Mouse (Mus musculus) erythroid progenitor cell, adult 5-6 weeks (primary cell): Measurements from ENCODE around the gene Zfp983. TPM values are rescaled to one million over a fixed set of nuclear protein-coding genes. Genes with fewer than 3 reads are reported as not detected.
"Not testable (repeated sequence)": the region's sequence is repeated elsewhere in the genome, so short reads cannot be mapped to it uniquely, and the experiment has no call there.

ENCODE experiments used
- ATAC-seq: replicated peaks from 2 replicates; pipeline ENCODE4 v1.8.0; 2016; ENCODE audit warnings: moderate number of reproducible peaks, mild to moderate bottlenecking, moderate TSS enrichment, inconsistent platforms; ENCODE audit not compliant: poor library complexity, low FRiP score, severe bottlenecking
- total RNA-seq, 2 experiments: library from RNA; stranded (forward) in 1 of 2; stranded (reverse) in 1 of 2; fragments of 150-400 nt in 1 of 2; fragments of 186-747, 209-891 nt in 1 of 2; gene quantifications; 2 replicates each; pipeline versions ENCODE4 v1.2.3 to v1.2.4; 2015 to 2017; ENCODE audit warnings: low replicate concordance in 2 of 2

Gene Zfp983
- total RNA-seq (2015; ENCODE audit: low replicate concordance) = 3.6 and 10.1 TPM in 2 replicates
- total RNA-seq (2017; ENCODE audit: low replicate concordance) = 1.3 and 1.4 TPM in 2 replicates

DNA sequence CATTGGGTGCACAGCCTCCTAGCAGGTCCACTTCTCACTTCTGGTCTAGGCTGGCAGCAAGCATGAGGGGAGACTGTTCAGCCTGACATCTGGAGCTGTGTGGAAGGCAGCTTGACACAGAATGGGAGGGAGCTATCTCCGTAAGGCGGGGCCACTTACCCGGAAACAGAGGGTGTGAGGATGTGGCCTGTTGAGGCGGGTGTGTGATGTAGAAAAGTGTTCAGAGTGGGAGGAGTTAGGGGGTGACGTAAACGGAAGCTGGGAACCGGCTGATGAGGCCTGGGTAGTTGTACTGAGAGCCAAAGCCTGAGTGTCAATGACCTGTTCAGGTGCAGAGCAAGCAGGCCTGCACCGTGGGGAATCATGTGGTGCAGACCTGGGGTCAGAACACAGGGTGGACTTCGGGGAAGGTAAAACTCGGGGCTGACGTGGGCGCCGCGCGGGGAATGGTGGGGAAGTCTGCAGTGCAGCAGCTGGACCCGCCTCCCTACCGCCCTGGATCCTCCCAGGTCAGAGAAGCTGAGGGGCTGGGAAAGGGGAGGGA lies at the start of gene Zfp983:
Gene Zfp983 (plus strand): TSS at position 261 of the 544 bp plus-strand sequence.
- peak; percentile 98 for ATAC-seq

DNA sequence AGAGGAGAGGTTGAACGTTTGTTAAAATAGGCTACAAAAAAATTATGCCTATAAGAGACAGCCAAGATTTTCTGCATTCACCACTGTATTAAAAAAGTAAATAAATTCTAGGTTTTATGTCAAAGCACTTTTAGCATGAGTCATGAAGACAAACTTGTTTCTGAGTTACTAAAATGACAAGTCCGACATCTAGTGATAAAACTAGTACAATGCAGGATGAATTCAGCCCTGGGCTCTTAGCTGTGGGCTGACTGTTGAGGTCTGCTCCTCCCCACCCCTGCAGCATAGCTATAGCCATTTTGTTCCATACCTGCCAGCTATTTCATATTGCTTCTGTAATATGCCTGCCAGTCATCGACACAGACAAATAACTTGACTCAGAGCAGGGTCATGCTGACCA lies 34.1 kb upstream of the Zfp983 start:
- ATAC-seq = no peak

DNA sequence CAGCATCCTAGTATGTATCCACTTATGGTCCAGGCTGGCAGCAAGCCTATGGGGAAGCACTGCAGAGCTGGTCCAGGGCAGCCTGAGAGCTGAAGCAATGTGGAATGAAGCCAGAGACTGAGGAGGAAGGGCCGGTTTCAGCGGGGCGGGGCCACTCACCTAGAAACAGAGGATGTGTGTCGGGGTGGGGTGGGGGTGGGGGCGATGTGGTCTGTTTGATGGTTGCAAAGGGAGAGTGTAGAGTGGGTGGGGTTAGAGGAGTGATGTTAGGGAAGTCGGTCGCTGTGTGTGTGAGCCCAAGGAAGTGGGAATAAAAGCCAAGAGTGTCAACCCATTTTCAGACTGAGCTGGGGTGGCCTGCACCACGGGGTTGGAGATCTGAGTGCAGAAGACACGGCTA lies 33.1 kb upstream of the Zfp983 start:
- no peak for ATAC-seq

DNA sequence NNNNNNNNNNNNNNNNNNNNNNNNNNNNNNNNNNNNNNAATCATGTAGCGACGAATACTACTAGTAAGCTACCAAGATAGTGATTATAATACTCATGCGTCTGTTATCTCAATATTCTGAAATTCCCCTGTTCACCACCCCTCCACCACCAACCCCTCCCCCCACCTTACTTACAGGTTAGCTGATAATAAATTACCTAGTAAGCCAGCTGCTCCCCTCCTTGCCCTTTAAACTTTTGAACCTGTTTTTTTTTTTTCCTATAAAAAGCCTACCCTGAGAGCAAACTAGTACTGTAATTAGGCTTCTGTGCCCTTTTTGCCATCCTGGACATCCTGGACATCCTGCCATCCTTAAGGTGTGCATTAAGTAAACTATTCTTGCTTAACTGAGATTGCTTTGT lies 26.8 kb upstream of the Zfp983 start:
- ATAC-seq = no peak

DNA sequence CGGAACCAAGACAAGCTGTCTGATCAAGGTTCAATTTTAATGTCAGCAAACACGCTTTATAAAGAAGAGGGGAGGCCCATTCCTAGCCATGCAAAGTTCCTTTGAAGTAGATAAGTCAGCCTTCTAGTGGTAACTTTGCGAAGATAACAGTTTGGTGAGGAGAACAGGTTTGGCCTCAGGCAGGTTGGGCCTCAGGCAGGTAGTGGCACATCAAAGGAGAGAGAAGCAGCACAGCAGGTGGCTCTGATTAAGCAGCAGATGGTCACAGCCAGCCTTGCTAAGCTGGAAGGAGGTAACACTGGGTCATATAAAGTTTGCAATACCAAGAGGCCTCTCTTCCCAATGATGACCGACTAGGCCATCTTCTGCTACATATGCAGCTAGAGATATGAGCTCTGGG lies 14.7 kb upstream of the Zfp983 start:
- ATAC-seq = not testable (repeated sequence)

DNA sequence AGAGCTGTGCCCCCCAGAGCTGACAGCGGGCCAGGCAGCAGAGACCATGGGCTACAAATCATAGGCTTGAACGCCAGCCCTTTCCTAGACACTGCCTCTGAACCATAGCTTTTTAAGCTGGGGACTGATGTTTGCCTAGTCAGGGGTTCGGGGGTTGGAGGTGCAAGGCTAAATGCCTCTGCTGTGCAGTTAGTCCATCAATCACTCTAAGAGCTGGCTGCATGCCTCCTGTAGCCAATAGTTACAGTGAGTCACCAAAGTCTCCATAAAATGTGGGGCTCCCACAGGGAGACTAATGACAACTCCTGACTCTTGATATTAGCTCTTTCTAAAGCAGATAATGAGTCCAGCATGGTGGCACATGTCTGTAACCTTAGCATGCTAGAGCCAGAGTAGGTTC lies 1.6 kb upstream of the Zfp983 start:
- ATAC-seq = no peak

DNA sequence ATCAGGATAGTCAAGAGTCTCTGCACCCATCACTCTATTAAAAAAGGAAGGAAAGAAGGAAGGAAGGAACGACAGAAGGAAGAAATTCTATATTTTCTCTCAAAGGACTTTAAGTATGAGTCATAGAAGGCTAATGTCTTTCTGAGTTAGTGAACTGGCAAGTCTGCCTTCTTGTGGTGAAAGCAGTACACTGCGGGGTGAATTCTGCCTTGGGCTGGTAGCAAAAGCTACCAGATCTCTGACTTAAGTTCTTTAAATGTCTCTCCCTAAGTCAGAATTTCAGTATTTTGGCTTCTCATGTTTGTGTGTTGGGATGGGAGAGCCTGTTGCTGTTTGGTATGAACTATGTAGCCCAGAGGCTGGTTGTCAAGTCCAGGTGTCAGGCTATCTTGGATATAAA lies 488 bp upstream of the Zfp983 start:
- ATAC-seq = peak; percentile 67

DNA sequence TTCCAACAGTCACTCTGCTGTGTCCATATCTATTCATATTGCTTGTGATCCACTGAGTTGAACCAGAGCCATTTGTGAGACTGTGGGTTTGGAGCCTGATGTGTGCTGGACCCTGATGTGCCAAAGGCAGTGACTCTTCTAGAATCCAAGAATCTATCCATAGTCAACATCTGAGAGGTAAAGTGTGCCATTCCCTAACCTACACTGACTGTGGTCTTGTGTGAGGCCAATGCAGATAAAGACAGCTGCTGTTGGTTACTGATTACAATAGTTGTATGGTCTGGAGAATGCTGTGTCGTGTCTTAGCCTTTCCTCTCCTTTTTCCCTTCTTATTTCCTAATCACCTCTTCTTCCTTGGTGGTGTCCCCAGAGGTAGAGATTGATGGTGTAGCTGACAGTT lies 28.4 kb downstream of the Zfp983 start:
- ATAC-seq = peak; percentile 44

DNA sequence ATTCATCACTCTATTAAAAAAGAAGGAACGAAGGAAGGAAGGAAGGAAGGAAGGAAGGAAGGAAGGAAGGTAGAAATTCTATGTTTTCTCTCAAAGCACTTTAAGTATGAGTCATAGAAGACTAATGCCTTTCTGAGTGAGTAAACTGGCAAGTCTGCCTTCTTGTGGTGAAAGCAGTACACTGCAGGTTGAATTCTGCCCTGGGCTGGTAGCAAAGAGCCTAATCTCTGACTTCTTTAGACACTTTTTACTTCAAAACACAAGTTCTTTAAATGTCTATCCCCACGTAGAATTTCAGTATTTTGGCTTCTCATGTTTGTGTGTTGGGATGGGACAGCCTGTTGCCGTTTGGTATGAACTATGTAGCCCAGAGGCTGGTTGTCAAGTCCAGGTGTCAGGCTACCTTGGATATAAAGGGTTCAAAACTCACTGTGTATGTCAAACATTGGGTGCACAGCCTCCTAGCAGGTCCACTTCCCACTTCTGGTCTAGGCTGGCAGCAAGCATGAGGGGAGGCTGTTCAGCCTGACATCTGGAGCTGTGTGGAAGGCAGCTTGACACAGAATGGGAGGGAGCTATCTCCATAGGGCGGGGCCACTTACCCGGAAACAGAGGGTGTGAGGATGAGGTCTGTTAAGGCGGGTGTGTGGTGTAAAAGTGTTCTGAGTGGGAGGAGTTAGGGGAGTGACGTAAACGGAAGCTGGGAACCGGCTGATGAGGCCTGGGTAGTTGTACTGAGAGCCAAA lies 29.0 kb downstream of the Zfp983 start:
- ATAC-seq = peak; percentile 96

DNA sequence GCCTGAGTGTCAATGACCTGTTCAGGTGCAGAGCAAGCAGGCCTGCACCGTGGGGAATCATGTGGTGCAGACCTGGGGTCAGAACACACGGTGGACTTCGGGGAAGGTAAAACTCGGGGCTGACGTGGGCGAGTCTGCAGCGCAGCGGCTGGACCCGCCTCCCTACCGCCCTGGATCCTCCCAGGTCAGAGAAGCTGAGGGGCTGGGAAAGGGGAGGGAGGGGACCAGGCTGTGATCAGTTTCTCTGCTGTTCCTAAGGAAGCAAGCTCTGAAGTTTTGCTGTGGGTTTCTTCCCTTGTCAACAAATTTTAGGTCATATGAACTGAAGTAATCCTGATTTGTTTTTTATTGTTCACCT lies 29.6 kb downstream of the Zfp983 start:
- ATAC-seq = peak; percentile 82

DNA sequence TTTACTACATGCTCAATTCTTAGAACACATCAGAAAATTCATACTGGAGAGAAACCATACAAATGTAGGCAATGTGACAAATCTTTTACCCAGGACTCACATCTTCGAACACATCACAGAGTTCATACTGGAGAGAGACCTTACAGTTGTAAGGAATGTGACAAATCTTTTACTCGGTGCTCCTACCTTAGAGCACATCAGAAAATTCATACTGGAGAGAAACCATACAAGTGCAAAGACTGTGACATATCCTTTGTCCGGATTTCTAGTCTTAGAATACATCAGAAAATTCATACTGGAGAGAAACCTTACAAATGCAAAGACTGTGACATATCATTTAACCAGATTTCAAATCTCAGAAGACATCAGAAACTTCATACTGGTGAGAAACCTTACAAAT lies 41.1 kb downstream of the Zfp983 start, which contains the start of gene Gm10226:
Gene Gm10226 (plus strand): TSS at position 301 of the 400 bp plus-strand sequence.
- ATAC-seq = no peak

DNA sequence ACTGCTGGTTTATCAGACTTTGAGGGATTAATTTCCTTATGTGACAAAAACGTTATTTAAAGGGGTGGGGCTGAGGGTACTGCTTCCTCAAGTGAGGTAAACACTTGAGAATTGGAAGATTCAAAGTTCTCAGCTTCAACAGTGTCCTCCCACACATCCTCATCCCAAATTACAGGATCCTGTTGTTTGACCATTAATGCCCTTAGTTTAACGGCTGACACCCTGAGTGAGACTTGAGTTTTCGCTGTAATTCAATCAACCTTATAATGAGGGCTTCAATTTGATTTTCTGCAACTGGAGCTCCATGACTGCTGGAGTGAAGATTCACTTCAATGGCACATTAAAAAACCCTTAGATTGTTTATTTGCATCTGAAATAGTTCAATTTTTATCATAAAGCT lies 42.9 kb downstream of the Zfp983 start:
- no peak for ATAC-seq

DNA sequence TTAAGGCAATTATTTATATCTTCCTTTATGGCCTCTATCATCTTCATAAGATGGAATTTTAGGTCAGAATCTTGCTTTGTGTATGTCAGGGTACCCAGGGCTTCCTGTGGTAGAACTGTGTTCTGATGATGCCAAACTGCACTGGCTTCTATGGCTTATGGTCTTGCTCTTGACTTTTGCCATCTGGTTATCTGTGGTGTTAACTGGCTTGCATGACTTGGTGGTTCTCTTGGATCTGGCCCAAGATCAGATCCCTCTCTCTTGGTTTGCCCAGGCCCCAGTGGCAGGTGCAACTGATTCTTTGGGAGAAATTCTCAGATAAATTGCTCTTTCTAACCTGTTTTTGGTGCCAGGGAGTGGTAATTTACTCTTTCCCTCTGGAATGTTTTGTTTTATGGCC lies 45.6 kb downstream of the Zfp983 start:
- 0 out of 2 replicates have a peak, but pooled peaks have one; percentile 54 for ATAC-seq

DNA sequence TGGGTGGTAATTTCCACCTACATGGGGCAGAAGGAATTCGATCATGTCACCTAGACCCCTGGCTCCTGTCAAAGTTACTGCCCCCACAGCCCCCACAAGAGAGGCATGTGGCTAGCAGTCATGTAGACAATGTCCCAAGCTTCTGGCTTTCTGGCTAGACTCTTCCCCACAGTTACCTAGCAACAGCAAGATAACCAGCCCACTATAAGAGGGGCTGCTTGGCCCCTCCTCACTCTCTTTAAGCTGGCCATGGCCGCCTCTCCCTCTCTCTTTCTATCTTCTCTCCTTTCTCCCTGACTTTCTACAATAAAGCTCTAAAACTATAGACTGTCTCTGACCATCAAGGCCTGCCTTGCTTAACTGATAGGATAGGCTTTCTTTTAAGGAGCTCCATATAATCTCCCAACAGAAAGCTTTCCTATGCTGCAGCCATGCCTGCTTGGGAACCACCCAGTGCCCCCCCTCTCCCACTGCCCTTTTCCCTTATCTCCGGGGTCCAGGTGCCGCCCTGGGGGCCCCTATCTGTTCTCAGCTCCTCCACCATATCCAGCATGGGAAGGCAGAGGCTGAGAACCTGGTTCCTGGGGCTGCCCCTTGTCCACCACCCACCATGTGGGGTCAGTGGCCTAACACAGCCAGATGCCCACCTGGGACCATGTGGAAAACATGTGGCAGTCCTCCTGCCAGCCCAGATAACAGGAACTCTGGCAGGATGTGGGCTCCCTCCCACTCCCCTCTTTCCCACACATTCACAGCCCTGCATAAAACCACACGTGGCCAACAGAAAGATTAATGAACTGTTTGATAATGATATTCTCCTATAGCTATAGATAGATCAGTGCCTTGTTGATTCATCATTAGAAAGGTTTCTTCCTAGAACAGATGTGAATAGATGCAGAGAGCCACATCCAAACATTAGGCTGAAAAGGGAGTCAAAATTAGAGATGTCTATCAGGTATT lies 52.1 kb downstream of the Zfp983 start:
- peak; percentile 84 for ATAC-seq

DNA sequence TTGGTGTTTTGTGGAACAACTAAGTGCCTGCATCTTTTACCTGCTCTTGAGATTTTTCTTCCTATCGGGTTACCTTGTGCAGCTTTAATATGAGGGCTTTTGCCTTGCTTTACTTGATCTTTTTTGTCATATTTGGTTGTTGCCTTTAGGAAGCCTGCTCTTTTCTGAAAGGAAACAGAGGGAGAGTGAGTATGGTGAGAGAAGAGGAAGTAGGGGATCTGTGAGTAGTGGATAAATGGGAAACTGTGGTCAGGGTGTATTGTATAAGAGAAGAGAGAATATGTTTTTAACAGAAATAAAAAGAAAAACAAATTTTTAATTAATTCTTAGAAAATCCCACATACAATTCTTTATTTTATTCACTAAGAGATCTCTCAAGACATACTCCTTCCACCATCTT lies 53.0 kb downstream of the Zfp983 start:
- ATAC-seq = no peak

DNA sequence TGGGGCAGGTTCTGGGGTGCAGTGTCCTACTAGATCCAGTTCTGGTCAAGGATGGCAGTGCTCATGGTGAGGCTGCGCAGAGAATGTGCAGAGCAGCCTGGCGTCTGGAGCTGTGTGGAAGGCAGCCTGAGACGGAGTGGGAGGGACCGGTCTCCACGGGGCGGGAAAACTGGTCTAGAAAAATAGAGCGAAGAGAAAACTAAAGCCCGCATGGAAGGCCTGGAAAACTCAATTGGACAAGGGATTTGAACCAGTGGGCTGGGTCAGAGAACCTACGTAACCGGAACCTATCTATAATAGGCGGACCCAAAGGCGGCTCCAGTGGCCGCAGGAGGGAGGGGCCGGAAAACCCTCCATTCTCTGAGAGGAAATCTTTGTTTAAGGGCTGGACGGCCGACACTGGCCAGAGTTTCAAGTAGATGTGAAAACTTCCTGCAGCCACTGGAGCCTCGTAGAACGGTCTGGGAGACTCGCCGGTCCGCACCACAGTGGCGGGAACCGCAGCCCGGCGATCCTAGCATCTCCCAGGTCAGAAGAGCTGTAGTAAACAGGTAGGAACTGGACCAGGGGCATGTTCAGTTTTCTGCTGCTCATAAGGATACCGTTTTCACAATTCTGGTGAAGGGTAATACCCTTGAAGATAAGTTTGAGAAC lies 57.0 kb downstream of the Zfp983 start, which contains the start of gene Zfp760:
Gene Zfp760 (plus strand): TSS at position 399 of the 654 bp plus-strand sequence.
- peak; percentile 90 for ATAC-seq

DNA sequence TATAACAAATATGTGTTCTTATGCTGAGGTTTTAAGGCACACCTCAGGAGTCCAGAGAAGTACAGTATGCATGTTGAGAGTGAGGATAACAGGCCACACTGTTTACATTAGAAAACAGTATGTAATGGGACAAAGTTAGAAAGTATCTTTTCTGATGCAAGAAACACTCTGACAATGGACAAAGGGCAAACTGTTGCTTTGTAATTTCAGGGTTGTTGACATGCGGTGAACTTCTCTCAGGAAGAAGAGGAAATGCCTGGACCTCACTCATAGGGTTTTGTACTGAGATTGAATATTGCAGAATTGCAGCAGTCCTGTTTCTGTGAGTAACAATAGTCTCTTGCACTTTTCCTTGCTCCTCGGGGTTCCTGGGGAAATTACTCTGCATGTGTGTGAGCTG lies 58.0 kb downstream of the Zfp983 start:
- no peak for ATAC-seq
